Mouse (Mus musculus) myocyte (in vitro differentiated cells): ENCODE data around the gene Dnmt3a. TPM values are rescaled to one million over a fixed set of nuclear protein-coding genes. Genes with fewer than 3 reads are reported as not detected.

Experiments used
- H3K27me3 ChIP-seq: one replicate; pipeline ENCODE4 v1.6.1; 2011; ENCODE audit not compliant: control insufficient read depth, insufficient read depth, insufficient read length
- H3K36me3 ChIP-seq: one replicate; pipeline ENCODE4 v1.6.1; 2011; ENCODE audit not compliant: control insufficient read depth, insufficient read depth
- H3K4me2 ChIP-seq: one replicate; pipeline ENCODE4 v1.6.1; 2011; ENCODE audit warnings: low read depth, control low read depth
- H3K4me3 ChIP-seq: one replicate; pipeline ENCODE4 v1.5.1; 2011; ENCODE audit warnings: mild to moderate bottlenecking, control low read depth, moderate library complexity
- H3K79me2 ChIP-seq: one replicate; pipeline ENCODE4 v1.6.1; 2011; ENCODE audit not compliant: control insufficient read depth, insufficient read depth
- H3ac ChIP-seq: one replicate; pipeline ENCODE4 v1.6.1; 2011; ENCODE audit not compliant: control insufficient read depth, insufficient read length
- CEBPB ChIP-seq: IDR thresholded peaks from 2 replicates; pipeline ENCODE4 v1.6.1; 2011; ENCODE audit warnings: mild to moderate bottlenecking, moderate library complexity; ENCODE audit not compliant: poor library complexity, insufficient read depth, severe bottlenecking
- E2F4 ChIP-seq: IDR thresholded peaks from one replicate; pipeline ENCODE4 v1.6.1; 2011; ENCODE audit warnings: mild to moderate bottlenecking, control low read depth, moderate library complexity; ENCODE audit not compliant: insufficient read depth
- MAX ChIP-seq: IDR thresholded peaks from one replicate; pipeline ENCODE4 v1.6.1; 2011; ENCODE audit warnings: low read depth, mild to moderate bottlenecking, control low read depth
- MYOD1 ChIP-seq, 3 experiments: IDR thresholded peaks; one replicate each; pipeline ENCODE4 v1.6.1; 2011; ENCODE audit warnings: control low read depth in 2 of 3, low read depth in 2 of 3, mild to moderate bottlenecking in 2 of 3, moderate library complexity in 1 of 3; ENCODE audit not compliant: insufficient read length in 2 of 3, control insufficient read depth in 1 of 3
- MYOG ChIP-seq, 3 experiments: IDR thresholded peaks; one replicate each; pipeline ENCODE4 v1.6.1; 2011; ENCODE audit warnings: control low read depth in 2 of 3, low read depth in 2 of 3, mild to moderate bottlenecking in 2 of 3; ENCODE audit not compliant: insufficient read length in 2 of 3, control insufficient read depth in 1 of 3, insufficient read depth in 1 of 3
- POLR2A ChIP-seq: IDR thresholded peaks from one replicate; pipeline ENCODE4 v1.6.1; 2011; ENCODE audit warnings: low read depth, mild to moderate bottlenecking, control low read depth, moderate library complexity; ENCODE audit not compliant: insufficient read length
- POLR2AphosphoS2 ChIP-seq: IDR thresholded peaks from one replicate; pipeline ENCODE4 v1.6.1; 2011; ENCODE audit warnings: low read depth, control low read depth; ENCODE audit not compliant: insufficient read length
- REST ChIP-seq: IDR thresholded peaks from one replicate; pipeline ENCODE4 v1.6.1; 2011; ENCODE audit warnings: mild to moderate bottlenecking, control low read depth, moderate library complexity; ENCODE audit not compliant: insufficient read depth, insufficient read length
- SRF ChIP-seq: IDR thresholded peaks from one replicate; pipeline ENCODE4 v1.6.1; 2011; ENCODE audit warnings: low read depth; ENCODE audit not compliant: control insufficient read depth, insufficient read length
- TCF12 ChIP-seq: IDR thresholded peaks from one replicate; pipeline ENCODE4 v1.6.1; 2011; ENCODE audit warnings: mild to moderate bottlenecking, control low read depth; ENCODE audit not compliant: poor library complexity, insufficient read depth, severe bottlenecking
- TCF3 ChIP-seq: IDR thresholded peaks from one replicate; pipeline ENCODE4 v1.6.1; 2011; ENCODE audit warnings: low read depth, control low read depth; ENCODE audit not compliant: insufficient read length
- USF1 ChIP-seq: IDR thresholded peaks from one replicate; pipeline ENCODE4 v1.6.1; 2011; ENCODE audit warnings: low read depth, mild to moderate bottlenecking, control low read depth, moderate library complexity
- polyA plus RNA-seq: library from polyadenylated mRNA; unstranded; fragments of >200 nt; fragmentation: generic; extraction: Trizol; gene quantifications from one replicate; pipeline ENCODE4 v1.2.1, GENCODE M21; 2012; ENCODE audit warnings: missing spikeins

The Dnmt3a gene
- polyA plus RNA-seq, 1 experiment: 4.6 TPM

GRCm38 (mm10) chr12:3787541-3787940 lies 18.3 kb upstream of the Dnmt3a start:
- Histone ChIP-seq H3ac (no peak overlapping the region), H3K4me2 (no peak overlapping the region), H3K4me3 (no peak overlapping the region), H3K79me2 (no peaks in the 10 kb centered on the region), H3K27me3 (no peaks in the 10 kb centered on the region), H3K36me3 (no peaks in the 10 kb centered on the region)
- TF ChIP-seq E2F4: no peak
- TF ChIP-seq POLR2A: no peak
- no peak for TF ChIP-seq CEBPB
- no peak for TF ChIP-seq TCF3
- no peak for TF ChIP-seq POLR2AphosphoS2
- TF ChIP-seq REST: no peak
- no peak for TF ChIP-seq MAX
- no peak for TF ChIP-seq MYOG (IDR thresholded peaks at IDR 0.05; ENCODE audit: control insufficient read depth in 1 of 3, insufficient read depth in 1 of 3, insufficient read length in 2 of 3, low read depth in 2 of 3)
- TF ChIP-seq TCF12: no peak
- TF ChIP-seq USF1: no peak
- no peak for TF ChIP-seq MYOD1 (IDR thresholded peaks at IDR 0.05; ENCODE audit: control insufficient read depth in 1 of 3, insufficient read length in 2 of 3, low read depth in 2 of 3)
- TF ChIP-seq SRF: no peak

DNA sequence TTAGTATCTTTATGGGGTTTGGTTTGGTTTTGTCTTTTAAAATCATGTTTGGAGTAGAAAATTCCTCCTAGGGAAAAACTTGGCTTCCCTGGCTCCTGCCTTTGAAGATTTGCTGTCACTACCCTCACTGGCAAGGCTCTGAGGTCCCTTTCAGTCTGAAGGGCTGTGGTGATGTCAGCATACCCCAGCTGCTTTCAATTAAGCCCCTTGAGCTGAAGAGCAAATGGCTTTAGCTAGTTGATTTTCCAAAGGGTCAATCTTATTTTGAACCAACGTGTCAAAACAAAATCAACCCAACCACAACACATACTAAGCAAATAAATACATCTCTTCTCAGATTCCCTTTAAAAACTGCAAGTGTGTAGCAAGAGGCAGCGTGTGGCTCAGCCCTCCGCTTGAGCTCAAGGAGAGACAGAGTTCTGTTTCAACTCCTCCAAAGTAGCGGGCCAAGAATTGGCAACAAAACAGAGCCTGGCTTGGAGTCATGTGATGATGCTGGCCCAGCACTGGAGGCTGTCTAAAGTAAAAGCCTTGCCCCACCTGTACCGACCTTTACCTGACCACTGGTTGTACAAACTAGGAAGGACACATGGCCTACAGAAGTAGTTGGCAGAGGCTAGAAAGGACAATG lies 17.3 kb upstream of the Dnmt3a start:
- H3ac ChIP-seq: no peak overlapping the region
- H3K79me2 ChIP-seq: no peaks in the 10 kb centered on the region
- H3K27me3 ChIP-seq: no peaks in the 10 kb centered on the region
- H3K4me3 ChIP-seq: no peak overlapping the region
- H3K4me2 ChIP-seq: no peak overlapping the region
- TF ChIP-seq MAX (no peak), POLR2A (no peak), SRF (no peak), USF1 (no peak), REST (no peak), CEBPB (no peak), TCF3 (no peak), MYOD1 (IDR thresholded peaks at IDR 0.05; ENCODE audit: control insufficient read depth in 1 of 3, insufficient read length in 2 of 3, low read depth in 2 of 3) (no peak), MYOG (IDR thresholded peaks at IDR 0.05; ENCODE audit: control insufficient read depth in 1 of 3, insufficient read depth in 1 of 3, insufficient read length in 2 of 3, low read depth in 2 of 3) (no peak), E2F4 (no peak)
- H3K36me3 ChIP-seq: no peaks in the 10 kb centered on the region

- Histone ChIP-seq H3ac (no peak overlapping the region), H3K79me2 (no peaks in the 10 kb centered on the region), H3K4me2 (no peak overlapping the region), H3K4me3 (no peak overlapping the region), H3K36me3 (no peaks in the 10 kb centered on the region), H3K27me3 (no peaks in the 10 kb centered on the region)
- TF ChIP-seq TCF3 (no peak), CEBPB (no peak), E2F4 (no peak), MYOD1 (IDR thresholded peaks at IDR 0.05; ENCODE audit: control insufficient read depth in 1 of 3, insufficient read length in 2 of 3, low read depth in 2 of 3) (no peak), REST (no peak), MAX (no peak), POLR2A (no peak), SRF (no peak), POLR2AphosphoS2 (no peak)
These were observed 16.1 kb upstream of the Dnmt3a start for GRCm38 (mm10) chr12:3789626-3790185.

DNA sequence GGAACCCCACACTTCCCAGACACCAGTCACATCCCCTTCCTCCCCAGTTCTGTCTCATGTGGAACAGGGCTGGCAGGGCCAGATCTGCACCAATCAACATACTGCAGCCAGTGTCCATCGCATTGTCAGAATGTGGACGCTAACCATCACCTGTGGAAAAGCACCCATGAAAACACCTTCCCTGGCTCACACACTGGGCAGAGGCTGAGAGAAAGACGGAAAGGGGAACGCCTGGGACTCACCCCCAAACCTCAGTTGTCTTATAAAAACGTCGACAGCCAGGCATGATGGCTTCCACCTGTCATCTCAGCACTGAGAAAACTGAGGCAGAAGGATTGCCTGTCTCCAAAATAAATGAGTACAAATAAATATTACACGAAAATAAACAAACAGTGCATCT lies 14.6 kb upstream of the Dnmt3a start:
- Histone ChIP-seq H3K79me2 (no peaks in the 10 kb centered on the region), H3ac (no peak overlapping the region), H3K36me3 (no peaks in the 10 kb centered on the region), H3K4me2 (peak overlapping the region; percentile 73), H3K27me3 (no peaks in the 10 kb centered on the region), H3K4me3 (no peak overlapping the region)
- TF ChIP-seq POLR2AphosphoS2 (no peak), MAX (no peak), CEBPB (no peak), MYOD1 (IDR thresholded peaks at IDR 0.05; ENCODE audit: control insufficient read depth in 1 of 3, insufficient read length in 2 of 3, low read depth in 2 of 3) (no peak), SRF (no peak), USF1 (no peak), POLR2A (no peak), MYOG (IDR thresholded peaks at IDR 0.05; ENCODE audit: control insufficient read depth in 1 of 3, insufficient read depth in 1 of 3, insufficient read length in 2 of 3, low read depth in 2 of 3) (no peak), TCF12 (no peak), E2F4 (no peak), TCF3 (no peak), REST (no peak)

GRCm38 (mm10) chr12:3791732-3792131 lies 14.1 kb upstream of the Dnmt3a start:
- no peak overlapping the region for H3ac ChIP-seq
- H3K4me3 ChIP-seq: no peak overlapping the region
- TF ChIP-seq SRF (no peak), POLR2AphosphoS2 (no peak), REST (no peak), POLR2A (no peak), MYOG (IDR thresholded peaks at IDR 0.05; ENCODE audit: control insufficient read depth in 1 of 3, insufficient read depth in 1 of 3, insufficient read length in 2 of 3, low read depth in 2 of 3) (no peak), MYOD1 (IDR thresholded peaks at IDR 0.05; ENCODE audit: control insufficient read depth in 1 of 3, insufficient read length in 2 of 3, low read depth in 2 of 3) (no peak), E2F4 (no peak), TCF12 (no peak), USF1 (no peak), TCF3 (no peak)
- H3K4me2 ChIP-seq: peak overlapping the region; percentile 73
- H3K36me3 ChIP-seq: no peaks in the 10 kb centered on the region
- H3K27me3 ChIP-seq: no peaks in the 10 kb centered on the region
- no peaks in the 10 kb centered on the region for H3K79me2 ChIP-seq
